Mouse (Mus musculus): Measurements from ENCODE around the gene Mrps16. TPM values are rescaled to one million over a fixed set of nuclear protein-coding genes. Genes with fewer than 3 reads are reported as not detected.

The Mrps16 gene
- polyA plus RNA-seq, 1 experiment from 2014 or later, result 61.5 TPM

DNA sequence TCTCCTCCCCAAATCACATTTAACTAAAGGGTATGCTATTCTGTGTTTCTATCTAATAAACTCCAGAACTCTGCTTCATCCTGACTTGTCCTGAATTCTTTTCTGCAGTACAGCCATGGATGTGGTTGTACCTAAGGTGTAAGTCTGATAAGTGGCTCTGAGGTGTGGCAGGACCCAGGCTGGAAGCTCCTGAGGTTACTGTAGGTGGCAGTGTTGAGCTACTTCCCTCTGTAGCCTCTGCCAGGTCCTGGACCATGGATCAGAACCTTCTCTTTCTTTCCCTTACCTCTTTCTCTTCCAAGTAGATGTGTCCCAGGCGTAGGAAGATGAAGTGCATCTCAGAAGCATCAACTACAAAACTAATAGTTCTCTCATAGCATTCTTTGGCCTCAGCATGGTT, 6.6 kb upstream of the Mrps16 start:
- no peak overlapping the region for H3K4me2 ChIP-seq (ENCODE audit: low read length)
- no peak overlapping the region for H3K4me3 ChIP-seq (ENCODE audit: low read depth, low read length)
- H3K9me3 ChIP-seq (replicated peaks; ENCODE audit: control insufficient read depth, low read length, poor library complexity, severe bottlenecking), result no peaks in the 10 kb centered on the region
- H3K4me1 ChIP-seq (ENCODE audit: control insufficient read depth, insufficient read depth, low read length), result no peaks in the 10 kb centered on the region
- WGBS, result 57% methylated on average over 1 of the region's 1 CpGs
- no peaks in the 10 kb centered on the region for H3K27me3 ChIP-seq (ENCODE audit: control insufficient read depth, insufficient read depth, low read depth, low read length)
- no peak for ATAC-seq
- H3K9ac ChIP-seq (ENCODE audit: low read depth, low read length), result no peak overlapping the region
- no peak overlapping the region for H3K27ac ChIP-seq (ENCODE audit: low read length)
- no peaks in the 10 kb centered on the region for H3K36me3 ChIP-seq (ENCODE audit: control insufficient read depth, insufficient read depth, low read length)

DNA sequence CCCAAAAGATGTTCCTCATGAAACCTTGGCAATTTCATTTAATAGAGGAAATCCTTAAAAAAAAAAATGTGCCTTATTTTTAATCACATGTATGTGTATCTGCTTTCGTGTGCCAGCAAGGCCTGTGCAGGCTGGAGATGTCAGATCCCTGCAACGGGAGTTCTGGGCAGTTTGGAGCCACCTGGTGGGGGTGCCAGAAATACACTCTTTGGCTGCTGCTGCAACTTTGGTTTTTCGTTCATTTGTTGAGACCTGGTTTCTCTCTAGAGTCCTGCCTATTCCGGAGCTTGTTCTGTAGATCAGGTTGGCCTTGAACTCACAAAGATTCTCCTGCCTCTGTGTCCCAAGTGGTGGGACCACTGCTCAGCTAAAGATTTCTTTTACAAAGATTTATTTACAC, 5.4 kb upstream of the Mrps16 start:
- Histone ChIP-seq H3K27ac (ENCODE audit: low read length) (no peak overlapping the region), H3K9me3 (replicated peaks; ENCODE audit: control insufficient read depth, low read length, poor library complexity, severe bottlenecking) (no peaks in the 10 kb centered on the region), H3K9ac (ENCODE audit: low read depth, low read length) (no peak overlapping the region), H3K4me1 (ENCODE audit: control insufficient read depth, insufficient read depth, low read length) (peaks cover 3% of the 10 kb centered on the region), H3K27me3 (ENCODE audit: control insufficient read depth, insufficient read depth, low read depth, low read length) (no peaks in the 10 kb centered on the region), H3K36me3 (ENCODE audit: control insufficient read depth, insufficient read depth, low read length) (no peaks in the 10 kb centered on the region), H3K4me2 (ENCODE audit: low read length) (no peak overlapping the region), H3K4me3 (ENCODE audit: low read depth, low read length) (no peak overlapping the region)
- ATAC-seq, result no peak
- WGBS, result 42% methylated on average over 4 of the region's 4 CpGs

- ATAC-seq, result no peak
- WGBS, result 86% methylated on average over 9 of the region's 9 CpGs
- no peak overlapping the region for H3K4me2 ChIP-seq (ENCODE audit: low read length)
These were observed 3.8 kb upstream of the Mrps16 start for GRCm38 (mm10) chr14:20397220-20397619.

GRCm38 (mm10) chr14:20392326-20392725, 1.1 kb downstream of the Mrps16 start:
- WGBS, result 87% methylated on average over 3 of the region's 4 CpGs
- peak overlapping the region; percentile 13; the same call in 1 of the 2 replicates for H3K4me2 ChIP-seq (ENCODE audit: low read length)
- H3K27me3 ChIP-seq (ENCODE audit: control insufficient read depth, insufficient read depth, low read depth, low read length), result no peaks in the 10 kb centered on the region
- no peak overlapping the region for H3K9ac ChIP-seq (ENCODE audit: low read depth, low read length)
- no peaks in the 10 kb centered on the region for H3K9me3 ChIP-seq (replicated peaks; ENCODE audit: control insufficient read depth, low read length, poor library complexity, severe bottlenecking)
- peaks cover 4% of the 10 kb centered on the region for H3K36me3 ChIP-seq (ENCODE audit: control insufficient read depth, insufficient read depth, low read length)
- no peak for ATAC-seq
- H3K4me1 ChIP-seq (ENCODE audit: control insufficient read depth, insufficient read depth, low read length), result peaks cover 29% of the 10 kb centered on the region
- no peak overlapping the region for H3K27ac ChIP-seq (ENCODE audit: low read length)
- H3K4me3 ChIP-seq (ENCODE audit: low read depth, low read length), result no peak overlapping the region

More at GRCm38 (mm10) chr14:20397220-20397619, 3.8 kb upstream of the Mrps16 start:
- Histone ChIP-seq H3K27ac (ENCODE audit: low read length) (no peak overlapping the region), H3K4me3 (ENCODE audit: low read depth, low read length) (no peak overlapping the region), H3K9me3 (replicated peaks; ENCODE audit: control insufficient read depth, low read length, poor library complexity, severe bottlenecking) (no peaks in the 10 kb centered on the region), H3K9ac (ENCODE audit: low read depth, low read length) (no peak overlapping the region), H3K4me1 (ENCODE audit: control insufficient read depth, insufficient read depth, low read length) (peaks cover 10% of the 10 kb centered on the region), H3K36me3 (ENCODE audit: control insufficient read depth, insufficient read depth, low read length) (no peaks in the 10 kb centered on the region), H3K27me3 (ENCODE audit: control insufficient read depth, insufficient read depth, low read depth, low read length) (no peaks in the 10 kb centered on the region)

DNA sequence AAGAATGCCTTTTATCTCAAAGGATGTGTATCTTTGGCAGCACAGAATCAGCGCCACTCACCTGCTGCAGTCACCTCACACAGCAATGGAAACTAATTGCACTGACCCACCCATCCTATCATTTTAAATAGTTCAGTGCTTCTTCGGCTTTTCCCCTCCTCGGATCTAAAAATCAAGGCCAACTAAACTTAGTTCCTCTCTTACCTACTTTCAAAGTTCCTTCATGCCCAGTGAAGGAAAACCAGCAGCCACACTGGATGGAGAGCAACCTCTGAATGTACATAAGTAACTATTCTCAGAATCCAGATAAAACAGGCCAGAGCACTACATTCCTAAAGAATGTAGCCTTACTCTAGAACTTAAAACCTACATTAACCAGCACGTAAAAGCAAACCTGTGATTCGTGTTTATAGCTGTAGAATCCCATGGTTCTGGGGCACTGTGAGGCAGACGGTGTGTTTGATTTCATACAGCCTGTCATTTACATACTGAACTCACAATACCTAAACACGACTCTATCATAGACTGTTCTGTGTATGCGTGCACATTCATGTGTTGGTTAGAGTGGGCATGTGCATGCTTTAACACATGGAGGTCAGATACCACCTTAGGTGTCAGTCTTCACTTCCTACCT, 3.9 kb downstream of the Mrps16 start:
- no peak for ATAC-seq
- Histone ChIP-seq H3K36me3 (ENCODE audit: control insufficient read depth, insufficient read depth, low read length) (peaks cover 4% of the 10 kb centered on the region), H3K4me3 (ENCODE audit: low read depth, low read length) (peak overlapping the region; percentile 91), H3K4me1 (ENCODE audit: control insufficient read depth, insufficient read depth, low read length) (peaks cover 46% of the 10 kb centered on the region), H3K4me2 (ENCODE audit: low read length) (peak overlapping the region; percentile 90), H3K27ac (ENCODE audit: low read length) (peak overlapping the region; percentile 84; the same call in 1 of the 2 replicates), H3K27me3 (ENCODE audit: control insufficient read depth, insufficient read depth, low read depth, low read length) (no peaks in the 10 kb centered on the region), H3K9me3 (replicated peaks; ENCODE audit: control insufficient read depth, low read length, poor library complexity, severe bottlenecking) (no peaks in the 10 kb centered on the region), H3K9ac (ENCODE audit: low read depth, low read length) (no peak overlapping the region)
- 89% methylated on average over 8 of the region's 8 CpGs for WGBS

GRCm38 (mm10) chr14:20388441-20389129, 4.8 kb downstream of the Mrps16 start, which contains the start of gene Dnajc9:
Dnajc9 (minus strand) TSS chr14:20388910.
- H3K4me1 ChIP-seq (ENCODE audit: control insufficient read depth, insufficient read depth, low read length), result peaks cover 43% of the 10 kb centered on the region
- peak; percentile 71 for ATAC-seq
- under 1% methylated on average over 59 of the region's 59 CpGs for WGBS

GRCm38 (mm10) chr14:20379753-20380430, 13.5 kb downstream of the Mrps16 start:
- peaks cover 11% of the 10 kb centered on the region for H3K36me3 ChIP-seq (ENCODE audit: control insufficient read depth, insufficient read depth, low read length)
- no peak overlapping the region for H3K27ac ChIP-seq (ENCODE audit: low read length)
- WGBS, result 92% methylated on average over 9 of the region's 9 CpGs
- no peak overlapping the region for H3K4me3 ChIP-seq (ENCODE audit: low read depth, low read length)
- no peak overlapping the region for H3K9ac ChIP-seq (ENCODE audit: low read depth, low read length)
- no peaks in the 10 kb centered on the region for H3K4me1 ChIP-seq (ENCODE audit: control insufficient read depth, insufficient read depth, low read length)
- ATAC-seq, result no peak
- no peaks in the 10 kb centered on the region for H3K27me3 ChIP-seq (ENCODE audit: control insufficient read depth, insufficient read depth, low read depth, low read length)
- no peaks in the 10 kb centered on the region for H3K9me3 ChIP-seq (replicated peaks; ENCODE audit: control insufficient read depth, low read length, poor library complexity, severe bottlenecking)
- no peak overlapping the region for H3K4me2 ChIP-seq (ENCODE audit: low read length)

More at GRCm38 (mm10) chr14:20388441-20389129, 4.8 kb downstream of the Mrps16 start, which contains the start of gene Dnajc9:
- Histone ChIP-seq H3K27me3 (ENCODE audit: control insufficient read depth, insufficient read depth, low read depth, low read length) (no peaks in the 10 kb centered on the region), H3K36me3 (ENCODE audit: control insufficient read depth, insufficient read depth, low read length) (peaks cover 4% of the 10 kb centered on the region), H3K9ac (ENCODE audit: low read depth, low read length) (peak within 1 kb of the TSS; percentile 81), H3K4me2 (ENCODE audit: low read length) (peak within 1 kb of the TSS; percentile 90), H3K9me3 (replicated peaks; ENCODE audit: control insufficient read depth, low read length, poor library complexity, severe bottlenecking) (no peaks in the 10 kb centered on the region), H3K27ac (ENCODE audit: low read length) (peak within 1 kb of the TSS; percentile 84), H3K4me3 (ENCODE audit: low read depth, low read length) (peak within 1 kb of the TSS; percentile 91)

DNA sequence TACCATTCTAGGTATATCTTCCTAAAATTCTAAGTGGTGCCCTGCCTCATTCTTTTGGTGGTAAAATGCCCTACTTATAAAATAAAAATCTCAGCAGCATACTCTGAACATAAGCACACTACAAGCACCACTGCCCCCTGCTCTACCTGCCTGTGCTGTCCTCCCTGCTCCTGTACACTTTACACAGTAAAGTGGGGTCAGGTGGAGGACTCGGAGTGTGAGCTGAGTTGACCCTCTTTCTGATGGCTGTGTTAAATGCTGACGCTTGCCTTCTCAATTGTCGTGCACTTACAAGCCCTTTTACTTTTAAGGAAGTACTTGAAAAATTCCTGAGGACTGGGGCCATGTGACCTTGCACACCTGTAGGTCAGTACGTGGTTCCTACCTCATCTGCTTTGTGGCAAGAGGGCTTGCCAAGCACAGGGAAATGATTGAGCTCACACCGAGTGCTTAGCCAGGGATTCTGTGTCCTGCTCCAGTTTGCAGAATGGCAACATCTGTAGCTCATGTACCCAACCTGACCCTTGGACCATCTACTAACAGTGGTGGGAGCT, 14.3 kb downstream of the Mrps16 start:
- Histone ChIP-seq H3K27ac (ENCODE audit: low read length) (no peak overlapping the region), H3K4me1 (ENCODE audit: control insufficient read depth, insufficient read depth, low read length) (no peaks in the 10 kb centered on the region), H3K4me3 (ENCODE audit: low read depth, low read length) (no peak overlapping the region), H3K36me3 (ENCODE audit: control insufficient read depth, insufficient read depth, low read length) (peaks cover 13% of the 10 kb centered on the region), H3K9me3 (replicated peaks; ENCODE audit: control insufficient read depth, low read length, poor library complexity, severe bottlenecking) (no peaks in the 10 kb centered on the region), H3K9ac (ENCODE audit: low read depth, low read length) (no peak overlapping the region), H3K4me2 (ENCODE audit: low read length) (no peak overlapping the region), H3K27me3 (ENCODE audit: control insufficient read depth, insufficient read depth, low read depth, low read length) (no peaks in the 10 kb centered on the region)
- ATAC-seq, result no peak
- 94% methylated on average over 5 of the region's 5 CpGs for WGBS

Measured in midbrain, embryonic 16.5 days (tissue).